Mouse (Mus musculus): ENCODE data around the gene Ubap2l.

The Ubap2l gene

GRCm38 (mm10) chr3:90052351-90053241, at the start of gene Ubap2l:
Gene Ubap2l (minus strand): TSS chr3:90052628.
- peak; percentile 81 to 92 for DNase-seq (ENCODE audit: low spot score in 2 of 2)

- DNase-seq (ENCODE audit: low spot score in 2 of 2), result no peak
These were observed 49.2 kb upstream of the Ubap2l start for GRCm38 (mm10) chr3:90101673-90102072.

GRCm38 (mm10) chr3:90101010-90101409, 48.6 kb upstream of the Ubap2l start:
- no peak for DNase-seq (ENCODE audit: low spot score in 2 of 2)

GRCm38 (mm10) chr3:90097928-90098327, 45.5 kb upstream of the Ubap2l start:
- no peak for DNase-seq (ENCODE audit: low spot score in 2 of 2)

GRCm38 (mm10) chr3:90094453-90094852, 42.0 kb upstream of the Ubap2l start:
- DNase-seq (ENCODE audit: low spot score in 2 of 2), result no peak

- DNase-seq (ENCODE audit: low spot score in 2 of 2), result no peak
These were observed 38.5 kb upstream of the Ubap2l start for GRCm38 (mm10) chr3:90090892-90091291.

- no peak for DNase-seq (ENCODE audit: low spot score in 2 of 2)
These were observed 36.2 kb upstream of the Ubap2l start for GRCm38 (mm10) chr3:90088617-90089016.

- DNase-seq (ENCODE audit: low spot score in 2 of 2), result no peak
These were observed 33.6 kb upstream of the Ubap2l start for GRCm38 (mm10) chr3:90086068-90086467.

GRCm38 (mm10) chr3:90085281-90085680, 32.9 kb upstream of the Ubap2l start:
- DNase-seq (ENCODE audit: low spot score in 2 of 2), result peak in 1 of 2 experiments; percentile 18

- no peak for DNase-seq (ENCODE audit: low spot score in 2 of 2)
These were observed 32.4 kb upstream of the Ubap2l start for GRCm38 (mm10) chr3:90084790-90085189.

- DNase-seq (ENCODE audit: low spot score in 2 of 2), result peak in 1 of 2 experiments; percentile 19
These were observed 31.4 kb upstream of the Ubap2l start for GRCm38 (mm10) chr3:90083698-90084324.

- DNase-seq (ENCODE audit: low spot score in 2 of 2), result peak in 1 of 2 experiments; percentile 12
These were observed 30.6 kb upstream of the Ubap2l start for GRCm38 (mm10) chr3:90083034-90083433.

- DNase-seq (ENCODE audit: low spot score in 2 of 2), result no peak
These were observed 29.2 kb upstream of the Ubap2l start for GRCm38 (mm10) chr3:90081365-90082240.

GRCm38 (mm10) chr3:90080498-90080863, 28.1 kb upstream of the Ubap2l start:
- DNase-seq (ENCODE audit: low spot score in 2 of 2), result no peak

- peak; percentile 62 to 75 for DNase-seq (ENCODE audit: low spot score in 2 of 2)
These were observed 27.5 kb upstream of the Ubap2l start for GRCm38 (mm10) chr3:90079763-90080497.

- peak; percentile 89 to 94 for DNase-seq (ENCODE audit: low spot score in 2 of 2)
These were observed 26.8 kb upstream of the Ubap2l start for GRCm38 (mm10) chr3:90079133-90079762.

- no peak for DNase-seq (ENCODE audit: low spot score in 2 of 2)
These were observed 25.8 kb upstream of the Ubap2l start for GRCm38 (mm10) chr3:90078224-90078623.

- DNase-seq (ENCODE audit: low spot score in 2 of 2), result peak; percentile 74 to 79
These were observed 24.7 kb upstream of the Ubap2l start for GRCm38 (mm10) chr3:90076921-90077716.

GRCm38 (mm10) chr3:90072294-90072693, 19.9 kb upstream of the Ubap2l start, which contains the start of gene Tpm3:
Gene Tpm3 (plus strand): TSS chr3:90072649.
- DNase-seq (ENCODE audit: low spot score in 2 of 2), result no peak

- DNase-seq (ENCODE audit: low spot score in 2 of 2), result no peak
These were observed 17.3 kb upstream of the Ubap2l start for GRCm38 (mm10) chr3:90069688-90070087.

Measured in urinary bladder, postnatal 36 days (tissue).